Mouse (Mus musculus) limb, embryonic 15.5 days (tissue): ENCODE data around the gene Prkca. TPM values are rescaled to one million over a fixed set of nuclear protein-coding genes. Genes with fewer than 3 reads are reported as not detected.

ENCODE experiments used
- ATAC-seq: fragments of 200-750 bp; cut with Nextera tagmentation; 2 replicates; pipeline ENCODE4 v1.8.0; 2017; ENCODE audit warnings: low read depth, moderate TSS enrichment; ENCODE audit not compliant: insufficient number of reproducible peaks, low FRiP score, low TSS enrichment
- H3K27ac ChIP-seq: fragments of 300-500 bp; sonication (generic); 2 replicates; pipeline ENCODE4 v1.5.1; 2015; ENCODE audit warnings: moderate library complexity, mild to moderate bottlenecking, inconsistent platforms
- H3K27me3 ChIP-seq: fragments of 300-500 bp; sonication (generic); 2 replicates; pipeline ENCODE4 v1.6.1; 2015; ENCODE audit warnings: inconsistent platforms
- H3K36me3 ChIP-seq: fragments of 300-500 bp; sonication (generic); 2 replicates; pipeline ENCODE4 v1.6.1; 2015; ENCODE audit warnings: inconsistent platforms
- H3K4me1 ChIP-seq: fragments of 300-500 bp; sonication (generic); 2 replicates; pipeline ENCODE4 v1.6.1; 2015; ENCODE audit warnings: inconsistent platforms
- H3K4me2 ChIP-seq: fragments of 300-500 bp; sonication (generic); 2 replicates; pipeline ENCODE4 v1.6.1; 2015; ENCODE audit warnings: mild to moderate bottlenecking, inconsistent platforms
- H3K4me3 ChIP-seq: fragments of 300-500 bp; sonication (generic); 2 replicates; pipeline ENCODE4 v1.5.1; 2015; ENCODE audit warnings: mild to moderate bottlenecking, inconsistent platforms
- H3K9ac ChIP-seq: fragments of 300-500 bp; sonication (generic); 2 replicates; pipeline ENCODE4 v1.6.1; 2015; ENCODE audit warnings: inconsistent platforms
- H3K9me3 ChIP-seq: fragments of 300-500 bp; sonication (generic); 2 replicates; pipeline ENCODE4 v1.6.1; 2016; ENCODE audit warnings: inconsistent platforms
- WGBS: fragments of 180-500 bp; shearing (Covaris S2); methylation state at CpG from one replicate; pipeline ENCODE4 v1.1.7; 2015; 5-methylcytosine and 5-hydroxymethylcytosine counted together
- polyA plus RNA-seq: library from polyadenylated mRNA; unstranded; fragments of >200 nt; fragmentation: Nextera tagmentation; extraction: Ambion mirVana; gene quantifications from 2 replicates; pipeline ENCODE4 v1.2.1, GENCODE M21; 2015

Gene Prkca
- polyA plus RNA-seq, 1 experiment from 2014 or later = 8.3 TPM

DNA sequence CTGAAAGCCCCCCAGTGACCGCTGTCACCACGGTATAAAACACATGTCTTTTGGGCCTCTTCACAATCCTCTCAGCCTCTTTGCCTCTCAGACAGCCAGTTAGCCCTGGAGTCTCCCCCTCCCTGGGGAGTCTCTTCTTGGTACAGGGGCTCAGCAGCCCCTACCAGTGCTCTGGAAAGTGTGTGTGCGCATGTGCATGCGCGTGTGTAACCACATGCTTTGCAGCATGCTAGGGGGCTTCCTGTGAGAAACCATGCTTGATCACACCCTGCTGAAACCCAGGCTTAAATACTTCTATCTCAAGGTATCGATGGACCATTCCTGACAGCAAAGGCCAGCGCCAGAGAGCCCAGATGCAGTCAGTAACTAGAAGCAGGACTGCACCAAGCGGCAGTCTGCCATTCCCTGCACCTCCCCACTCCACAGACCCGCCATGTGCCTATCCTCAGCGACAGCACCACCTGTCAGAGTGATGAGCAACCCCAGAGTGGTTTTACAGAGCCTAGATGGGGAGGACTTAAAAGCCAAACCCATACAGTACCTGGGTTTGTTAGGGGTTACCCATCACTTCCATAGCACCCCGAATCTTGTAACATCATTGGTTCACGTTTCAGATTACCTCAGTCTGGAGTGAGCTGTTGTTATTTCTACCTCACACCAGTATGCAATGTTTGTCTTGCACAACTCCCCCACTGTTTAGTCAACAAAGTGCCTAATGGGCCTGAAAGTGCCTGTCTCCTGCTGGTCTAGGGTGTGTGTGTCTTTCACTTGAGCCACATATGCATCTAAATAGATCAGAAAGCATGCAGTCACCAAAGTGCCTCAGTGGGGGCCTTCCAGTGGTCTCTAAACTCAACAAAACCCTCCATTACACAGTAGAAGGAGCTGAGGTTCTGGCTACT, 75.1 kb downstream of the Prkca start:
- no peaks in the 10 kb centered on the region for H3K36me3 ChIP-seq
- H3K9me3 ChIP-seq = no peaks in the 10 kb centered on the region
- no peak overlapping the region for H3K4me3 ChIP-seq
- no peaks in the 10 kb centered on the region; the same call in 1 of the 2 replicates for H3K27me3 ChIP-seq
- WGBS = 64% methylated on average over 12 of the region's 12 CpGs
- no peak for ATAC-seq
- peaks cover 32% of the 10 kb centered on the region for H3K4me1 ChIP-seq
- H3K27ac ChIP-seq = no peak overlapping the region
- no peak overlapping the region for H3K4me2 ChIP-seq
- H3K9ac ChIP-seq = no peak overlapping the region

DNA sequence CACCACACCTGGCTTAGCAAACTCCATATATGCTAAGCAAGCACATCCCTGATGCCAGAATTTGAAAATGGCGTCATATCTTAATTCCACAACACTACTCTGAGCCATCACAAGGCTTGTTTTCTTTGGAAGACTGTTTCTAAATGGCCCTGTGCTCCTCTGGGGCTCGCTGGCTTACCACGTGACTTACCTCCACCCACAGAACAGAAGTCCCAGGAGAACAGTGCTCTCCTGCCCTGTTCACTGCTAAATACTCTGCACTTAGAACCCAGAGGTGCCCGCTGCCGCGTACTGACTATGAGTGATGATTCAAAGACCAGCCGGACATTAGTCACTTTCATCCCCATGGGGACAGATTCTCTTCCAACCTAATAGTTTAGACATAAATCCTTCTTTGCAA, 75.9 kb downstream of the Prkca start:
- H3K9ac ChIP-seq = no peak overlapping the region

DNA sequence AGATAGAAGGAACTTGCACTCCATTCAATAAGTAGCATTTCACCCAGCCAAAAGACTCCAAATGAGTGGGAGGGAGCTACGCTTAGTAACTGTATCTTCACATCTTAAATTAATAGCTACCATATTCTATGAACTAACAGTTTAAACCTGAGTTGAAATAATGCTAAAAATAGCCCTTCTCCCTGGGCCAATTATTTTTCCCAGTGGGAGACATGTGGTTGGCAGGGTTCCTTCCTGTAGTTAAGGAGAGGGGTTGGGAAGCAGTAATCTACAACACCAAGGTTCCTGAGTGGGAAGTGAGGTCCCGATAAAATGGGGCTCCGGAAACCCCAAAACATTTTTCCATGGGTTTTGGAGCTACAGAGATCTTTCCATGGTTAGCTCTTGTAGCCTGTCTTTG, 76.7 kb downstream of the Prkca start:
- WGBS = 36% methylated on average over 3 of the region's 3 CpGs
- Histone ChIP-seq H3K9me3 (no peaks in the 10 kb centered on the region), H3K27ac (no peak overlapping the region)

More for the DNA sequence above, 75.9 kb downstream of the Prkca start:
- Histone ChIP-seq H3K4me2 (no peak overlapping the region), H3K36me3 (no peaks in the 10 kb centered on the region), H3K4me3 (no peak overlapping the region), H3K9me3 (no peaks in the 10 kb centered on the region), H3K4me1 (peaks cover 32% of the 10 kb centered on the region), H3K27me3 (no peaks in the 10 kb centered on the region; the same call in 1 of the 2 replicates), H3K27ac (0 out of 2 replicates have a peak overlapping the region, but pooled peaks have one; percentile 18)
- ATAC-seq = no peak
- WGBS = 72% methylated on average over 7 of the region's 7 CpGs

DNA sequence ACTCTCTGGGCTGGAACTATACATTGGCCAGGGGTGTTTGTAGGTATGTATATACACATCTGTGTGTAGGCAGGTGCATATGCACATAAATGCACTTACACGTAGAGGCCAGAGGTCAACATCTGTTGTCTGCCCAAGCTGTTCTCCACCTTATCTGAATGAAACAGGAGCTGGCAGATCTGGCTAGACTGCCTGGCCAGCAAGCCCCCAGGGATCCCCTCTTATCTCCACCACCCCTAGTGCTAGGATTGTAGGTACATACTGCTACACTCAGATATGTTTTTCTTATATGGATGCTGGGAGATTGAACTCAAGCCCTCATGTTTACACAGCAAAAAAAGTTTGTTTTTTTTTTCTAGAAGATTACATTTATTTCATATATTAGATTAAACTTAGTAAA, 79.9 kb downstream of the Prkca start:
- 66% methylated on average over 1 of the region's 1 CpGs for WGBS
- Histone ChIP-seq H3K9ac (no peak overlapping the region), H3K27ac (no peak overlapping the region), H3K4me3 (no peak overlapping the region), H3K9me3 (no peaks in the 10 kb centered on the region), H3K4me1 (peaks cover 39% of the 10 kb centered on the region), H3K36me3 (no peaks in the 10 kb centered on the region), H3K4me2 (no peak overlapping the region), H3K27me3 (no peaks in the 10 kb centered on the region; the same call in 1 of the 2 replicates)
- ATAC-seq = no peak

More for the DNA sequence above, 76.7 kb downstream of the Prkca start:
- Histone ChIP-seq H3K4me1 (peaks cover 32% of the 10 kb centered on the region), H3K36me3 (no peaks in the 10 kb centered on the region), H3K9ac (no peak overlapping the region), H3K27me3 (no peaks in the 10 kb centered on the region; the same call in 1 of the 2 replicates), H3K4me2 (no peak overlapping the region), H3K4me3 (no peak overlapping the region)
- no peak for ATAC-seq

DNA sequence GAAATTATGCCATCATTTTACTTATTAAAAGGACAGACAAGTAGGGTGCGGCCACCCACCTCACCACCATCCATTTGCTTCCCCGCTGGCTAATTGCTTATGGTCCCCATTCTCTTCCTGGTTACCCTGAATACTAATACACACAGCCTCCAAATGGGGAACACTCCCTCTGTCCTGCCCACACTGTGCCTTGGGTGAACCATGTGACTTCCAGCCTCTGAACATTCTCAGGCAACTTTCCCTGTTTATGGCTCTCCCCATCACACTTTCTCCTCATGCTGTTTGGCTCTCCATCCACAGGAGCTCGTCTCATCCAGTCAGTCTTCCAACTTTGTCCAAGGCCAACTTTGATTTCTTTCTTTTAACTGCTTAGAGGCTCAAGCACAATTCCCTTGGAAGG, 80.3 kb downstream of the Prkca start:
- no peak overlapping the region for H3K27ac ChIP-seq
- H3K9me3 ChIP-seq = no peaks in the 10 kb centered on the region
- WGBS = 68% methylated on average over 3 of the region's 3 CpGs
- H3K9ac ChIP-seq = no peak overlapping the region
- no peak overlapping the region for H3K4me2 ChIP-seq
- no peaks in the 10 kb centered on the region; the same call in 1 of the 2 replicates for H3K27me3 ChIP-seq
- H3K4me1 ChIP-seq = peaks cover 41% of the 10 kb centered on the region
- H3K4me3 ChIP-seq = no peak overlapping the region
- ATAC-seq = no peak
- H3K36me3 ChIP-seq = no peaks in the 10 kb centered on the region

DNA sequence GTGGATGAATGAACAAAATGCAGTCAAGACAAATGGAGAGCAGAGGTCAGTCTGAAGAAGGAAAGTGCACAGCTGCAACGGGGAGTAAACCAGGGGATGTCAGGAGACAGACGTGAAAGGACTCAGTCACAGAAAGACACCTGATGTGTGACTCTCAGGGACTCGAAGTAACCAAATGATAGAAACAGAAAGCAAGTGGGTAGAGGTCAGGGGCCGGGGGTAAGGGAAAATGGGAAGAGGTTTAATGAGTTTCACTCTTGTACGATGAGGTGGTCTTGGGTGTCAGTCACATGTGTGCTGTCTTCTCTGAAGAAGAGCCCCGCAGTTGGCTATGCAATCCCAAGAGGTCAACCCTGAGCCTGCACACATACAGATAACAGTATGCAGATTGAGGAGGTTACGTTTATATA, 82.0 kb downstream of the Prkca start:
- 60% methylated on average over 7 of the region's 7 CpGs for WGBS
- no peaks in the 10 kb centered on the region for H3K9me3 ChIP-seq
- no peak overlapping the region for H3K9ac ChIP-seq
- H3K4me2 ChIP-seq = no peak overlapping the region
- no peak for ATAC-seq
- no peaks in the 10 kb centered on the region; the same call in 1 of the 2 replicates for H3K27me3 ChIP-seq
- no peaks in the 10 kb centered on the region for H3K36me3 ChIP-seq
- H3K4me1 ChIP-seq = peaks cover 34% of the 10 kb centered on the region
- H3K4me3 ChIP-seq = no peak overlapping the region
- H3K27ac ChIP-seq = no peak overlapping the region

DNA sequence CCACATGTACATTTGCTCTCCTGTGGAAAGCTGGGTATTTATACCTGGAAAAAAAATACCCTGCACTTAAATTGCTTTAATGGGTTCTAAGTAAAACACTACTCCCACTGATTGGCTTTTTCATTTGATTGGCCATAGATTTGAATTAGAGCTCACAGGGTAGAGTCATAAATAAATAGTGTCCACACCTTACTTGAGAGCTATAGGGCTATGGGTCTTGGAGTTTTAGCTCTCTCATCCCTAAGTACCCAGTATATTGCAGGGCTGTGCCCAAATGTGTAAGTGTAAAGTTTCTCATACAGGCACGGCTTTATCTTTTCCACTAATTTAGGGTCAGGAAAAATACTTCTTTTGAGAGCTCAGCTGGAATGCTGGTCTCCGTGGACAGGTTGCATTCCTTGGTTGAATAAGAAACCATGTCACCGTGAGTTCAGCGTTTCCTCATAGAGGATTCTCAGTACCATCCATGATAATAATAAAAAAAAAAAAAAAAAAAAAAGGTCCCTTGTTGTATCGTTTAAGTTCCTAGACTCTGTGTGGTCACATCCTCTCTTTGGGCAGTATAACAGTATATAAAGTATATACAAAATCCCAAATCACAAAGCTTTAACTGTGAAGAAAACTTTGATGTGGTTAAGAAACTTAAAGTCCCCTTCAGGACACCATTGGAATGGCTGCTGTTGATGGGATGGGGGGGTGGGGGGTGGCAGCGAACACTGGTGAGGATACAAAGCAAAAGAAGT, 82.8 kb downstream of the Prkca start:
- no peak overlapping the region for H3K27ac ChIP-seq
- no peak for ATAC-seq
- H3K9me3 ChIP-seq = no peaks in the 10 kb centered on the region
- H3K4me2 ChIP-seq = no peak overlapping the region
- H3K27me3 ChIP-seq = no peaks in the 10 kb centered on the region; the same call in 1 of the 2 replicates
- H3K4me3 ChIP-seq = no peak overlapping the region
- no peaks in the 10 kb centered on the region for H3K36me3 ChIP-seq
- 61% methylated on average over 6 of the region's 6 CpGs for WGBS
- H3K9ac ChIP-seq = no peak overlapping the region
- peaks cover 34% of the 10 kb centered on the region for H3K4me1 ChIP-seq

DNA sequence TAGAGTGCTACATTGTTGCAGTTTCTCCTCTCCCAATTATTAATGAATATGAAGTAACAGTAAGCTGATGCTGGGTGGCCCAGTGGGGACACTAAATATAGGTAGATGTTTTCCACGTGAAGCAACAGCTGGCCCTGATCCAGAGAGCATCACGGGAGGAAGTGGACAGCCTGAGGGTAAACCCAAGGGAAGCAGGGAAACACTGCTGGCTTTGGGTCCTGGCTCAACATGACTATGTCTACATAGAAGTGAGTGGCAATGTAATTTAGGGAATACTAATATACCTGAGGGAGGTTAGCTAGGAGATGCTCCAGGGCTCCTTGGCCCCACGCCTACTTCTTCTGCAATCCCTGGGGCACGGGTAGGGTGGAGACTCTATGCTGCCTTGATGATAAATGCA, 84.3 kb downstream of the Prkca start:
- Histone ChIP-seq H3K4me2 (0 out of 2 replicates have a peak overlapping the region, but pooled peaks have one; percentile 20), H3K4me3 (no peak overlapping the region), H3K27me3 (no peaks in the 10 kb centered on the region; the same call in 1 of the 2 replicates), H3K9ac (no peak overlapping the region), H3K27ac (peak overlapping the region; percentile 65), H3K9me3 (no peaks in the 10 kb centered on the region), H3K36me3 (no peaks in the 10 kb centered on the region), H3K4me1 (peaks cover 34% of the 10 kb centered on the region)
- 36% methylated on average over 4 of the region's 4 CpGs for WGBS
- no peak for ATAC-seq

DNA sequence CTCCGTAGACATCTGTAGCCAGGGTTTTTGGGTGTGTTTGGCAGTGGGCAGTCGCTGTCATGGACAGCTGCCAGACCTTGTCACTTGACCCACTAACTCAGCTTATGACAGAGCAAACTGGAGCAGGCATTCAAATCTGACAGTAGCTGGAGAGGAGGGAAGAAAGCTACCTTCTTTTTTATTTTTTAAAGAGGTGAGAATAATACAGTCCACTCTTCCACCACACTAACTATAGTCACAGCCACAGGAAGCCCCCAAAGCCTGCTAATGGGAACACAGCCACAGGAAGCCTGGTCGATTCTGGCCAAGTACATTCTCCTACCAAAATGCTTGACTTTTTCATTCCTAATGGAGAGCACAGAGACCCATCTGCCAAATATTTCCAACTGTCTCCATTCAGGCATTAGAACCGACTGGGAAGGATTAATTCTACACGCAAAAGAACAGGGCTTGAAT, 84.9 kb downstream of the Prkca start:
- H3K36me3 ChIP-seq = no peaks in the 10 kb centered on the region
- peaks cover 36% of the 10 kb centered on the region for H3K4me1 ChIP-seq
- WGBS = 34% methylated on average over 5 of the region's 5 CpGs
- no peak overlapping the region for H3K4me3 ChIP-seq
- no peak overlapping the region for H3K9ac ChIP-seq
- ATAC-seq = peak; percentile 65
- H3K27ac ChIP-seq = peak overlapping the region; percentile 65
- no peaks in the 10 kb centered on the region; the same call in 1 of the 2 replicates for H3K27me3 ChIP-seq
- no peaks in the 10 kb centered on the region for H3K9me3 ChIP-seq
- H3K4me2 ChIP-seq = 0 out of 2 replicates have a peak overlapping the region, but pooled peaks have one; percentile 20

DNA sequence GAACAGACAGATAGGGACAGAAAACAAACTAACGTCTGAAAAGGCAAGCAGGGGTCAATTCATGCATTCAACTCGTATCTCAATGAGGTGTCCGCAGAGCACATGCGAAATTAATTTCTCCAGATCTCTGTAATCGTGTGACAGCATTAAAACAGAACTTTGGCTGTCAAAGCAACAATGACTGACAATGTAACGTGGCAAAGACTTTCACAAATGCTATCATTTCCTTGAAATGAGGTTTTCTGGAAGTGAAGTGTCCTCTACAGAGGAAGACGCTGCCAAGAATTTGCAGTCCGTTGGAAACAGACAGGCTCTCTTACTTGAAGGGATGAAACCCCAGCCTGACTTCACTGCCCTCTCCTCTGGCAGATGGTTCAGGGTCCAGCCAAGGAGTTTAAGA, 85.8 kb downstream of the Prkca start:
- H3K9ac ChIP-seq = no peak overlapping the region
- peaks cover 39% of the 10 kb centered on the region for H3K4me1 ChIP-seq
- no peaks in the 10 kb centered on the region for H3K36me3 ChIP-seq
- H3K27ac ChIP-seq = peak overlapping the region; percentile 65; the same call in 1 of the 2 replicates
- 78% methylated on average over 8 of the region's 8 CpGs for WGBS
- ATAC-seq = no peak
- no peaks in the 10 kb centered on the region for H3K27me3 ChIP-seq
- H3K4me3 ChIP-seq = no peak overlapping the region
- H3K4me2 ChIP-seq = no peak overlapping the region
- no peaks in the 10 kb centered on the region for H3K9me3 ChIP-seq

DNA sequence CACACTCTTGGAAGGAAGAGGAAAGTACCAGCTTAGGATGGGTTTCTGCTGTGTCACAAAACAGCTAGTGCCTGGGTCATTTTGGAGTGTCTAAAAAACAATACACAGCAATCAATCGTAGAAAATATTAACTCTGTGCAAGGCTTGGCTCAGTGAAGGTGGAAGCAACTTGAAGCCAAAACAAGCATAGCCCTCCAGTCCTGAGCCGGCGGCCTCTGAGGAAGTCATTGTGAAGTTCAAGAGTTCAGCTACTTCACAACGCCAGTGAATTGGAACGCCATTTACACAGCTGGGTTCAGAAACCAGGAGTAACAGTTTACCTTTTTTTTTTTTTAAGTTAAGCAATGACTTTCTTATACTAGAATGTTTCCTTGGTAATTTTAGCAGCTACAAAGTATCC, 89.0 kb downstream of the Prkca start:
- Histone ChIP-seq H3K4me3 (no peak overlapping the region), H3K36me3 (no peaks in the 10 kb centered on the region), H3K9ac (no peak overlapping the region), H3K4me2 (no peak overlapping the region), H3K4me1 (peaks cover 38% of the 10 kb centered on the region), H3K27me3 (no peaks in the 10 kb centered on the region), H3K27ac (no peak overlapping the region), H3K9me3 (no peaks in the 10 kb centered on the region)
- WGBS = 57% methylated on average over 5 of the region's 5 CpGs
- no peak for ATAC-seq
